In the genomic region with DNA sequence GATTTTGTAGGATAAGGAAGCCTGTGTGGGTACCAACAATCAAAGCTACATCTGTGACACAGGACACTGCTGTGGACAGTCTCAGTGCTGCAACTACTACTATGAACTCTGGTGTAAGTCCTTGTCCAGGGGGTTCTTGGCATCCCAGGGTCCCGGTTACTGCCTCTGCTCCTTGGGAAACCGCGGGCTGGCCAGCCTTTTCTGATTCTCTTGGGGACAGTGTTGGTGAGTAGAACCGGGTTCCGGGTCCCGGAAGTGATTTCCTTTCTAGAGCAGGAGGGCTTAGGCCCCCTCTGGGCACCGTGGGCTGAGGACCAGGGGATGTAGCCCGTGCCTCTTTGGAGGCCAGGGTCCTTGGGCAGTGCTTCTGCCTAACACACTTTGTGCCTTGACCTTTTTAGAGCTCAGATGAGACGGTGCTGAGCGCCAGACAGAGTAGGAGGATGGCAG, we compare ENCODE assay signal across 9 mouse cellular contexts. TPM values are rescaled to one million over a fixed set of nuclear protein-coding genes. Genes with fewer than 3 reads are reported as not detected.
DNase-seq lines count a peak whose midpoint lies in the region; ATAC-seq and TF ChIP-seq lines count a peak whose summit lies in the region.
"Had no signal": no experiment of that assay in that cellular context is flagged by ENCODE, and none has a peak within 500 bp of the region (broad histone marks: within the 10 kb centered on the region; RNA-seq: fewer than 3 reads in every experiment).

No protein-coding gene starts in this region.

- H3K27me3 ChIP-seq in forebrain, embryonic 13.5 days = no peaks in the 10 kb centered on the region
- no peaks in the 10 kb centered on the region for H3K27me3 ChIP-seq in hindbrain, embryonic 16.5 days (replicated peaks; ENCODE audit: control insufficient read depth, insufficient read depth, low read length)
- H3K27me3 ChIP-seq in midbrain, postnatal 0 days (ENCODE audit: insufficient read depth, low read length) = no peaks in the 10 kb centered on the region

- no peaks in the 10 kb centered on the region for H3K9me3 ChIP-seq in forebrain, embryonic 13.5 days (replicated peaks)
- no peaks in the 10 kb centered on the region for H3K9me3 ChIP-seq in hindbrain, embryonic 16.5 days (ENCODE audit: control insufficient read depth, low read length)
- no peaks in the 10 kb centered on the region for H3K9me3 ChIP-seq in midbrain, postnatal 0 days (ENCODE audit: low read length)

- peak overlapping the region; percentile 61 for H3K27ac ChIP-seq in forebrain, embryonic 13.5 days
- H3K27ac ChIP-seq in hindbrain, embryonic 16.5 days (ENCODE audit: low read depth, low read length) = peak overlapping the region; percentile 60; the same call in 1 of the 2 replicates
- peak overlapping the region; percentile 27; the same call in 1 of the 2 replicates for H3K27ac ChIP-seq in midbrain, postnatal 0 days (ENCODE audit: low read depth, low read length)

- peaks cover 31% of the 10 kb centered on the region for H3K36me3 ChIP-seq in forebrain, embryonic 13.5 days (ENCODE audit: poor library complexity, severe bottlenecking)
- H3K36me3 ChIP-seq in hindbrain, embryonic 16.5 days (ENCODE audit: control insufficient read depth, insufficient read depth, low read length) = 0 out of 2 replicates have a peak, but pooled peaks cover 4% of the 10 kb centered on the region
- peaks cover 6% of the 10 kb centered on the region for H3K36me3 ChIP-seq in midbrain, postnatal 0 days (ENCODE audit: insufficient read depth, low read length)

- H3K9ac ChIP-seq in forebrain, embryonic 13.5 days = no peak overlapping the region; the same call in 1 of the 2 replicates
- 0 out of 2 replicates have a peak overlapping the region, but pooled peaks have one; percentile 10 for H3K9ac ChIP-seq in hindbrain, embryonic 16.5 days (ENCODE audit: low read depth, low read length)
- H3K9ac ChIP-seq in midbrain, postnatal 0 days (replicated peaks; ENCODE audit: low read length, poor library complexity, severe bottlenecking) = no peak overlapping the region

- no peak overlapping the region for H3K4me3 ChIP-seq in forebrain, embryonic 13.5 days
- H3K4me3 ChIP-seq in hindbrain, embryonic 16.5 days (ENCODE audit: low read length) = no peak overlapping the region
- H3K4me3 ChIP-seq in midbrain, postnatal 0 days (ENCODE audit: low read depth, low read length) = no peak overlapping the region

- H3K4me2 ChIP-seq in forebrain, embryonic 13.5 days = no peak overlapping the region
- H3K4me2 ChIP-seq in hindbrain, embryonic 16.5 days (ENCODE audit: low read length) = no peak overlapping the region
- H3K4me2 ChIP-seq in midbrain, postnatal 0 days (ENCODE audit: low read depth, low read length, poor library complexity, severe bottlenecking) = no peak overlapping the region

- no peak for TF ChIP-seq CTCF in midbrain, postnatal 0 days (IDR thresholded peaks at IDR 0.05)

- ATAC-seq in forebrain, embryonic 13.5 days = no peak
- no peak for ATAC-seq in hindbrain, embryonic 16.5 days
- ATAC-seq in midbrain, postnatal 0 days (ENCODE audit: low FRiP score) = no peak

- peak; percentile 36 for DNase-seq in kidney, postnatal 10 days
- DNase-seq in kidney, postnatal 14 days = no peak
- no peak for DNase-seq in midbrain, postnatal 0 days (ENCODE audit: low spot score)
- DNase-seq in cerebellum, postnatal 25 days = no peak
- DNase-seq in cerebellum, adult 8-10 months = no peak

- peaks cover 53% of the 10 kb centered on the region for H3K4me1 ChIP-seq in forebrain, embryonic 13.5 days
- H3K4me1 ChIP-seq in hindbrain, embryonic 16.5 days (ENCODE audit: control insufficient read depth, insufficient read depth, low read depth, low read length) = peaks cover 38% of the 10 kb centered on the region
- H3K4me1 ChIP-seq in midbrain, postnatal 0 days (ENCODE audit: insufficient read depth, low read length) = peaks cover 3% of the 10 kb centered on the region; the same call in 1 of the 2 replicates

- 81% methylated on average over 10 of the region's 10 CpGs for WGBS in forebrain, embryonic 13.5 days
- 82% methylated on average over 10 of the region's 10 CpGs for WGBS in hindbrain, embryonic 16.5 days
- 72% methylated on average over 10 of the region's 10 CpGs for WGBS in midbrain, postnatal 0 days

RNA-seq across cellular contexts. Expression of a gene that starts 28.6 kb away (rescaled TPM):
- polyA plus RNA-seq in forebrain, embryonic 13.5 days (2015; fragmentation: Nextera tagmentation; extraction: Ambion mirVana) = not detected in 2 replicates
- not detected in 2 replicates for polyA plus RNA-seq in hindbrain, embryonic 16.5 days (2015; fragmentation: Nextera tagmentation; extraction: Ambion mirVana)
- total RNA-seq in midbrain, postnatal 0 days (2014; rRNA removed) = not detected in 2 replicates
- polyA plus RNA-seq in midbrain, postnatal 0 days (2015; fragmentation: Nextera tagmentation; extraction: Ambion mirVana) = not detected in 2 replicates
- total RNA-seq: gastrocnemius, postnatal 25 days; left cerebral cortex, postnatal 36 days had no signal

RNA-seq across cellular contexts. Expression of a gene that starts 45.3 kb away (rescaled TPM):
- polyA plus RNA-seq in forebrain, embryonic 13.5 days (2015; fragmentation: Nextera tagmentation; extraction: Ambion mirVana) = 14.3 and 16.5 TPM in 2 replicates
- polyA plus RNA-seq in hindbrain, embryonic 16.5 days (2015; fragmentation: Nextera tagmentation; extraction: Ambion mirVana) = 24.1 and 26.7 TPM in 2 replicates
- 13.2 and 16.3 TPM in 2 replicates for total RNA-seq in midbrain, postnatal 0 days (2014; rRNA removed)
- polyA plus RNA-seq in midbrain, postnatal 0 days (2015; fragmentation: Nextera tagmentation; extraction: Ambion mirVana) = 41.3 and 43.0 TPM in 2 replicates

RNA-seq across cellular contexts. Expression of a gene that starts 45.5 kb away (rescaled TPM):
- 33.1 and 36.5 TPM in 2 replicates for polyA plus RNA-seq in forebrain, embryonic 13.5 days (2015; fragmentation: Nextera tagmentation; extraction: Ambion mirVana)
- 32.0 and 40.0 TPM in 2 replicates for polyA plus RNA-seq in hindbrain, embryonic 16.5 days (2015; fragmentation: Nextera tagmentation; extraction: Ambion mirVana)
- 44.2 and 44.8 TPM in 2 replicates for total RNA-seq in midbrain, postnatal 0 days (2014; rRNA removed)
- polyA plus RNA-seq in midbrain, postnatal 0 days (2015; fragmentation: Nextera tagmentation; extraction: Ambion mirVana) = 27.1 and 27.8 TPM in 2 replicates
